Mouse (Mus musculus): ENCODE measurements around the gene Morf4l1. TPM values are rescaled to one million over a fixed set of nuclear protein-coding genes. Genes with fewer than 3 reads are reported as not detected.
"Not testable (repeated sequence)": the region's sequence is repeated elsewhere in the genome, so short reads cannot be mapped to it uniquely, and the experiment has no call there.

Morf4l1 gene
- polyA plus RNA-seq, 3 experiments from 2014 or later, result 287 to 345 (median 307) TPM

DNA sequence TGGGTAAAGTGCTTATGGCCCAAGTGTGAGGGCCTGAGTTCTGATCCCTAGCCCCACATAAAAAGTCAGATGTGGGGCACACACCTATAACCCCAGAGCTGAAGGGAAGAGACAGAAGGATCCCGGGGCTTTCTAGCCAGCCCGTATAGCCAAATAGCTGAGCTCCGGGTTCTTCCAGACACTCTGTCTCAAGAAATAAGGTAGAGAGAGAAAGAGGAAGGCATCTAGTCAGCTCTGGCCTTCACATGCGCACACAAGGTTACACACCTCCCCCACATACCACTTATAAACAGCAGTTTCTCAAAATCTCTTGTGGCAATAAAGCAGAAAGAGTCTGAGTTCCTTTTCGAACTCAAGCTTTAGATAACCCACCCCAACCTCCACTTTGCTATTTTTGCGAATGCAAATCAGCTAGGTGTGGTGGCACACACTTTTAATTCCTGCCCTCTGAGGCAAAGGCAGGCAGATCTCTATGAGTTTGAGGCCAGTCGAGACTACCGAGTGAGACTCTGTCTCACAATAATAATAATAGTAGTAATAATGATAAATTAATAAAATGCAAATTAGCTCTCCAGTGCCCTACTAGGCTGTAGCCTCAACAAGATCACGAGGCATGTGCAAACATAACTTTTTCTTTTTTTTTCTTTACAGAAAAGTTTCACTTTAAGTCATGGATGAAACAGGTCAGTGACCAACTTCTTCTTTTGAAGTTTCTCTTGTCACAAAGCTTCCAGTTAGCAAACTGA lies 54.6 kb downstream of the Morf4l1 start:
- no peak for ATAC-seq

DNA sequence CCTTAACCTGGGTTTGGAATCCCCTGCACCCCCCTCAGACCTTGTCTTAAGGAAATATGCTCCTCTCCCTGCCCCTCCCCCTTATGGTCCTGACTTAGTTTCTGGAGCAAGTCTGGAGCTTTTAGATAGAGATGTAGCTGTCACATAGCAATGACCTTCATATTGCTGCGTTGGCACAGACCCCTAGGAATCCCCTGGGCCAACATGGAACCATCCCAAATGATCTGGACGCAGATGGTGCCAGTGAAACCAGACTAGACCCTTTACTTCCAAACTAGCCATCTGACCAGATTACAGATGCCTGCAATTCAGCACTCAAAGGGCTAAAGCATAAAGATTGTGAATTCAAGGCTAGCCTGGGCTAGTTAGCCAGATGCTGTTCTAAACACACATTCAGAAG lies 57.9 kb downstream of the Morf4l1 start:
- no peak for ATAC-seq

DNA sequence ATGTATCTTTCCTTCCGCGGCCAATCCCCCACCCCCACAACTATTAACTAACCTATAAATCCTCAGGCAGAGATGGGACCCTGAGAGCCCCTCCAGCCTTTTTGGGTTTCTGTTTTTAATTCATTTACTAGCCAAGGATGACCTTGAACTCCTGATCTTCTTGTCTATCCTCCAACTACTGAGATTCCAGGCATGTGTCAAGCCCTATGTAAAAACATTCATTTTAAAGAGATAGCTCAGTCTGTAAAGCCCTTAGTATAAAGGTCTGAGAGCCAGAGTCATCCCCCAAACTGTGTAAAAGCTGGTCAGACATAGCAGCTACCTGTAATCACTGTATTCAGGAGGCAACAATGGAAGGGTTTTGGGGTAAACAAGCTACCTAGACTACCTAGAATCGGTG lies 58.7 kb downstream of the Morf4l1 start:
- no peak for ATAC-seq

DNA sequence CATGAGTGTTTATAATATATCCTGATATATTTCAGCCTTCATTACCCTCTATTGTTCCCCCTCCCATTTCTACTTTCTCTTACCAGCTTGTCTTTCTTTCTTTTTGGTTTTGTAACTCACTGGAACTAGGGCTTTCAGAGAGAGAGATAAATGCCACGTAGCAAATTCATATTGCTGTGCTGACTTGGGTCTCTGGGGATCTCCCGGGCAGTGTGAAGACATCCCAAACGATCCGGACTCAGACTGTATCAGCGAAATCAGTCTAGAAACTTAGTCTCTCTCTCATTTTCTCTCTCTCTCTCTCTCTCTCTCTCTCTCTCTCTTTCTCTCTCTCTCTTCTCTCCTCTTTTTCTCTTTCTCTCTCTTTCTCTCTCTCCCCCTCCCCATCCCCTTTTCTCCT lies 59.2 kb downstream of the Morf4l1 start:
- ATAC-seq, result no peak

DNA sequence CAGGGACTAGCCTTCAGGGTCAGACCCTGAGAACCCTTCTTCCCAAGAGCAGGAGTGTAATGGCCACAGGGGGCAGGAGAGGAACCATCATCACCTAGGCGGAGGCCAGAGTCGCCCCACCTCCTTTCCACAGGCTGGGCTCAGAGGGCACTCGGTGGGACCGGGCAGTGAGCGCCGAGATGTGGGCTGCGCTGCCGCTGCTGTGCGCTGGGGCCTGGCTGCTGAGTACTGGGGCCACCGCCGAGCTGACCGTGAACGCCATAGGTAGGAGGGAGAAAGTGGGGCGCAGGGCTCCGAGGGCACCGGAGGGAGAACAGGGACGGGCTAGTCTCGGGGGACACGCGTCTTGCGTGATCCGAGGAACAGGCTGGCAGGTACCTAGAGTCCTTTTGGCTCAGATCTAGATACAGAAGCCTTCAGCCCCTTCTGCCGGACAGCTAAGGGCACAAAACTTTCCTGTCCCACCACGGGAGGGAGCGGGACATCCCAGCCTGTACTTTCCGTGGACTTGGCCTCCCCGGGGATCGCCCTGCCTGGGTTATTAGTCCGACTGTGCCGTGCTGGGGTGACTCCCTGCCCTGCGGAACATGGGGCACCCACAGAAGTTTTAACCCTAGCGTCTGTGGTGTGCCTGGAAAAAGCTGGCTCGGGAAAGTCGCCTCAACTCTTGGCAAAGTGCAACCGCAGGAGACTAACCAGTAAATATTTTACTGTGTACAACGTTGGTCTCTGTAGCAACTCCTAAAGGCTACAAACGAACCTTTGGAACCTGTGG lies 60.0 kb downstream of the Morf4l1 start:
- ATAC-seq, result no peak

DNA sequence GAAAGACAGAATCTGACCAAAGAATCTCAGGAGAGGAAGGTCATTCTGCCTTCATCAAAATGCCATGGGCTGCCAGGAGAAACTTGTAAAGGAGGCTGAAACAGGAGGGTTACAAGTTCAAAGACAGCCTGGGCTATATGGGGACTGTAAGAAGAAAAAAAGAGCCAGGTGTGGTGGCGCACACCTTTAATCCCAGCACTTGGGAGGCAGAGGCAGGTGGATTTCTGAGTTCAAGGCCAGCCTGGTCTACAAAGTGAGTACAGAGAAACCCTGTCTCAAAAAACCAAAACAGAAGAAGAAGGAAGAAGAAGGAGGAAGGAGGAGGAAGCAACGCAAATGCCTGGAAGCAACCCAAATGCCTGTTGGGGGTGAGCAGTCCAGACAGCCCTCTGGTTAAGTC lies 60.7 kb downstream of the Morf4l1 start, which contains the start of gene Ctsh:
Gene Ctsh (plus strand): TSS at position 301 of the 400 bp plus-strand sequence.
- ATAC-seq, result no peak

DNA sequence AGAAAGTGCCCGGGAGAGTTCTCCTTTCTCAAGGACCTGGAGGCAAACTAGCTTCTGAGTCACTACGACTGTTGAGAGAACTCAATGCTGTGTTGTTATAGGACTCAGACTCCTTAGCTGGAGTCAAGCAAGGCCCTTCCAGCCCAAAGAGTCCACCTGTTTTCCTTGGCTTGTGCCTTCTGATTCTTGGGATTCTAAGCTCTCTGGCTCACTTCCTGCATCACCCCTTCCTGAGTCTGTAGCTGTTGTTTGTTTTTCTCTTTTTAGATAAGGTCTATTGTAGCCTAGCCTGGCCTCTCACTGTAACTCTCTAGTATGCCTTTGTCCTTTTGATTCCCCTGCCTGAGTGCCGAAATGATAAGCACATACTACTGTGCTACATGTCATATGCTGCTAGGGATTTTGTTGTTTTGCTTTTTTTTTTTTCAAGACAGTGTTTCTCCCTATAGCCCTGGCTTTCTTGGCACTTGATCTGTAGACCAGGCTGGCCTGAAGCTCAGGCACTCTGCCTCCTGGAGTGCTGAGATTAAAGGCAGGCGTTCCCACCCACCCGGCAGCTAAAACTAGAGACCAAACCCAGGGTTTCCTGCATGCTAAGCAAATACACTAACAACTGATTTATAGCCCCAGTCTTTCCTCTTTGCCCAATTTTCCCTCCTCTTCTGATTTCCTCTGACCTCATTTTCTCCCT lies 66.5 kb downstream of the Morf4l1 start:
- ATAC-seq, result no peak

DNA sequence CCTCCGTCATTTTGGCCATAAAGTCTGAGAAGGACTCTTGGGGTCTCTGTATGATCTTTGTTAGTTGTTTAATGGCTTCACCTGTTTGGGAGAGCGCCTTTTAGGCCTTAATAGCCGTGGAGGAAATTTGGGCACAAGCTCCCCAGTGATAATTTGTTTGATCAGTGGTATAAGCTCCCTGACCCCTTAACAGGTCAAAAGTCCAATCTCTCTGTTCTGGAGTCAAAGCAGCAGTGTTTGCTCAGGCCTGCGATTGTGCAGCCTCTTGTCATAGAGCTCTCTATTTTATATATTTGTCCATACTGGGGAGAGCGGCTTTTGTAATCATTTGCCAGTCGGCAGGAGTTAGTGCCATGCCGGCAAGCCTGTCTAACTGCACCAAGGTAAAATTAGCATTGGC lies 69.4 kb downstream of the Morf4l1 start:
- no peak for ATAC-seq

DNA sequence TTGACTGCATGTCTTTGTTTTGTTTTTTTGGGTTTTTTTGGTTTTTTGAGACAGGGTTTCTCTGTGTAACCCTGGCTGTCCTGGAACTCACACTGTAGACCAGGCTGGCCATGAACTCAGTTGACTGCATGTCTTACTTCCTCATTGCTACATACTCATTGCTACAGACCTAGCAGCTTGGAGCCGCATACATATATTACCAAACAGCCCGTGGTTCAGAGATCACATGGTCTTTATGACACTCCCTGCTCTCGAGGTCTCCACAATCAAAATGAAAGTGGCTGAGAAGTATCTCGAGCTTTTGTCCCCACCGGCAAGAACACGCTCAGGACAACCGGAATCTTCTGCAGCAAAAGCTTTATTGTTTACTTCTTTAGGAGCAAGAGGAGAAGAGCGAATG lies 71.7 kb downstream of the Morf4l1 start:
- ATAC-seq, result not testable (repeated sequence)

Other genes with a start within 250 kb of the Morf4l1 start
- gene Rasgrf1, start 204.9 kb downstream of the Morf4l1 start, polyA plus RNA-seq (2017; shearing (Covaris generic)), result under 1 TPM in 2 of 3 experiments, not detected in 1; 0.30 to 0.47 TPM
- 10 to 100 TPM in 1 of 3 experiments, 1 to 10 TPM in 2; 1.2 to 11.4 (median 6.3) TPM for gene Ctsh, start 60.6 kb downstream of the Morf4l1 start, polyA plus RNA-seq (2017; shearing (Covaris generic))
- not detected for gene Adamts7, start 48.3 kb upstream of the Morf4l1 start, polyA plus RNA-seq (2017; shearing (Covaris generic))
- gene Tbc1d2b, start 156.0 kb upstream of the Morf4l1 start, polyA plus RNA-seq (2017; shearing (Covaris generic)), result 10 to 100 TPM; 10.6 to 14.0 (median 10.8) TPM